Mouse (Mus musculus): Measurements from ENCODE around the gene Slc35f4. TPM values are rescaled to one million over a fixed set of nuclear protein-coding genes. Genes with fewer than 3 reads are reported as not detected.

Gene Slc35f4
- polyA plus RNA-seq, 1 experiment from 2014 or later = 0.18 TPM

DNA sequence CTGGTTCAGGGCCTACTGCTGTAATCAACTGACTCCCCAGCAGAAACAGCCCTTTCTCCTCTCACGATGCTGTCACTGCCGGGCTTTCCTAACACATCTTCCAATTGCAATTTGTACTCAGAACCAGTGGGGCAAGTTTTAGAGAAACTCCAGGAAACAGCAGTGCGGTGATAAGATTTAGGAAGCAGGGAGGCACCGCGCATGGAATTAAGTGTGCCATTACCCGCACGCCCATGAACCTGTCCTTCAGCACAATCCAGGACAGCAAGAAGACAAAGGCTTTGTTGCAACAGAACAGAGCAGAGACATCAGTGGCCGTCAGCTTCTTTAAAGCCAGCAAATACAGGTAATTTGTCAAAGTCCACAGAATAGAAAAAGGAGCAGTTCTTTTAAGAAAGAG is 212.5 kb downstream of the Slc35f4 start:
- no peak for DNase-seq (ENCODE audit: low spot score)
- no peaks in the 10 kb centered on the region for H3K9me3 ChIP-seq (ENCODE audit: control insufficient read depth, low read length)

DNA sequence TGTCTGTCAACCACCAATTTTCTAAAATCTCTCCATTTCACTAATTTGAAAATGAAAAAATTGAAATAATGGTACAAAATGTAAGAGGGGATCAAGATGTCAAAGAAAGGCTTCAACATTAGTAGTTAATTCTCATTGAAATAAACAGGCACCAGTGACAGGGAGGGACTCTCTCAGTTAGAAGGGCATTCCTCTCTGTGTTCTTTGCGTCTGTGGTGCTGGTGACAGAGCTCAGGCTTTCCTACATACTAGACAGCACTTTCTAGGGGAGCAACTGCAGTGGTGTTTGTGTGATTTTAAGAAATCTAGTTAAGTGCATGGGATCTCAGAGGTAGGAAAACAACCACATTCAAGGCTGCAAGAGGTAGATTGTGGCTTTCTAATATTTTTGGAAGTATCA is 214.3 kb downstream of the Slc35f4 start:
- no peak overlapping the region for H3K27ac ChIP-seq (replicated peaks)
- no peak for ATAC-seq (ENCODE audit: low FRiP score, low TSS enrichment)
- WGBS = 50% methylated on average over 1 of the region's 1 CpGs
- no peaks in the 10 kb centered on the region for H3K9me3 ChIP-seq (ENCODE audit: control insufficient read depth, low read length)
- H3K36me3 ChIP-seq (ENCODE audit: control insufficient read depth, insufficient read depth, low read length) = no peaks in the 10 kb centered on the region
- no peak overlapping the region for H3K9ac ChIP-seq (ENCODE audit: low read length)
- no peak for DNase-seq (ENCODE audit: low spot score)
- TF ChIP-seq CTCF (IDR thresholded peaks at IDR 0.05; ENCODE audit: low read depth) (no peak), EP300 (optimal IDR thresholded peaks at IDR 0.05) (no peak)
- no peak overlapping the region for H3K4me3 ChIP-seq (ENCODE audit: low read depth, low read length)
- H3K4me1 ChIP-seq (replicated peaks; ENCODE audit: control insufficient read depth, insufficient read depth) = no peaks in the 10 kb centered on the region
- no peaks in the 10 kb centered on the region for H3K27me3 ChIP-seq (ENCODE audit: control insufficient read depth, insufficient read depth, low read length)
- H3K4me2 ChIP-seq (replicated peaks; ENCODE audit: low read depth) = no peak overlapping the region

More for the DNA sequence above, 212.5 kb downstream of the Slc35f4 start:
- no peak overlapping the region for H3K27ac ChIP-seq (replicated peaks)
- 52% methylated on average over 8 of the region's 8 CpGs for whole genome bisulfite sequencing
- H3K27me3 ChIP-seq (ENCODE audit: control insufficient read depth, insufficient read depth, low read length) = no peaks in the 10 kb centered on the region
- ATAC-seq (ENCODE audit: low FRiP score, low TSS enrichment) = no peak
- no peak overlapping the region for H3K4me3 ChIP-seq (ENCODE audit: low read depth, low read length)
- H3K36me3 ChIP-seq (ENCODE audit: control insufficient read depth, insufficient read depth, low read length) = no peaks in the 10 kb centered on the region
- H3K4me1 ChIP-seq (replicated peaks; ENCODE audit: control insufficient read depth, insufficient read depth) = no peaks in the 10 kb centered on the region
- no peak for TF ChIP-seq EP300 (optimal IDR thresholded peaks at IDR 0.05)
- no peak for TF ChIP-seq CTCF (IDR thresholded peaks at IDR 0.05; ENCODE audit: low read depth)
- no peak overlapping the region for H3K9ac ChIP-seq (ENCODE audit: low read length)
- H3K4me2 ChIP-seq (replicated peaks; ENCODE audit: low read depth) = no peak overlapping the region

DNA sequence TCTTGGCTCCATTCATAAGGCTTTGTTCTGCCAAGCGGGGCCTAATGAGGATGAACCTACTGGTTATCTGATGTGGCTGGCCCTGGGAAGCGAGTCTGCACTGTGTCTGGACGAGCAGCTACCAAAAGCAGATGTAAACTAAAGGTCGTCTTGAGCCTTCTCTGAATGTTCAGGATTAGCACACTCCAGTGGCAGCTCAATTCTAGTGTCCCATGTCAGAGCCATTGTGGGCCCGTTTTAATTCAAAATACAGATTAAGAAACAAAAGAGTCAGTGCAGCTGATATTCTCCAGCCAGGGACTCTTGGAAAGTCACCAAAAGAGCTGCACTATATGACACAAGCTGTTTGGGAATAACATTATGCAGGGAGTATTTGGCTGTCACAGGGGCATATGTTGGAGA is 214.8 kb downstream of the Slc35f4 start:
- 43% methylated on average over 5 of the region's 5 CpGs for WGBS
- no peaks in the 10 kb centered on the region for H3K27me3 ChIP-seq (ENCODE audit: control insufficient read depth, insufficient read depth, low read length)
- no peak overlapping the region for H3K27ac ChIP-seq (replicated peaks)
- no peak overlapping the region for H3K4me2 ChIP-seq (replicated peaks; ENCODE audit: low read depth)
- no peaks in the 10 kb centered on the region for H3K4me1 ChIP-seq (replicated peaks; ENCODE audit: control insufficient read depth, insufficient read depth)
- ATAC-seq (ENCODE audit: low FRiP score, low TSS enrichment) = no peak
- H3K9ac ChIP-seq (ENCODE audit: low read length) = no peak overlapping the region
- DNase-seq (ENCODE audit: low spot score) = no peak
- no peaks in the 10 kb centered on the region for H3K9me3 ChIP-seq (ENCODE audit: control insufficient read depth, low read length)
- H3K36me3 ChIP-seq (ENCODE audit: control insufficient read depth, insufficient read depth, low read length) = no peaks in the 10 kb centered on the region
- no peak for TF ChIP-seq CTCF (IDR thresholded peaks at IDR 0.05; ENCODE audit: low read depth)
- TF ChIP-seq EP300 (optimal IDR thresholded peaks at IDR 0.05) = no peak
- no peak overlapping the region for H3K4me3 ChIP-seq (ENCODE audit: low read depth, low read length)

DNA sequence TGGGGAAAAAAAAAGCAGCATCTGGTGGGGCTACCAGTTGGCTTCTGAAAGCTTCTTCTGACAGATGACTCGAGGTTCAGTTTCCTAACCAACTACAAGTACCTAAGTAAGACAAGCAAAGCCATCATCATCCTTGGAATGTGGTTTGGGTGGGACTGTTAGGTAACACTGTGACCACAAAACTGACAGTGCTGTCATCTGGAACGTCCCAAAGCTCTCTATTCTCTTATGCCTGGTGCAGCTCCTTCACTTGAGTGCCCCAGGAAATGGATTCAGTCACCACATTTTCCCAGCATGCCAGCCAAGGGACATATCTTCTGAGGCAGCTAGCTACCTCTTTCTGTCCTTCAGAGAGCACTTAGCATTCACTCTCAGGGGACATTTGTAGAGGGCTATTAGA is 216.2 kb downstream of the Slc35f4 start:
- no peaks in the 10 kb centered on the region for H3K27me3 ChIP-seq (ENCODE audit: control insufficient read depth, insufficient read depth, low read length)
- no peak overlapping the region for H3K4me2 ChIP-seq (replicated peaks; ENCODE audit: low read depth)
- H3K9me3 ChIP-seq (ENCODE audit: control insufficient read depth, low read length) = no peaks in the 10 kb centered on the region
- no peak overlapping the region for H3K9ac ChIP-seq (ENCODE audit: low read length)
- WGBS = 69% methylated on average over 2 of the region's 2 CpGs
- ATAC-seq (ENCODE audit: low FRiP score, low TSS enrichment) = no peak
- H3K27ac ChIP-seq (replicated peaks) = no peak overlapping the region
- H3K36me3 ChIP-seq (ENCODE audit: control insufficient read depth, insufficient read depth, low read length) = no peaks in the 10 kb centered on the region
- DNase-seq (ENCODE audit: low spot score) = no peak
- TF ChIP-seq EP300 (optimal IDR thresholded peaks at IDR 0.05) = no peak
- no peak for TF ChIP-seq CTCF (IDR thresholded peaks at IDR 0.05; ENCODE audit: low read depth)
- H3K4me3 ChIP-seq (ENCODE audit: low read depth, low read length) = no peak overlapping the region
- no peaks in the 10 kb centered on the region for H3K4me1 ChIP-seq (replicated peaks; ENCODE audit: control insufficient read depth, insufficient read depth)

DNA sequence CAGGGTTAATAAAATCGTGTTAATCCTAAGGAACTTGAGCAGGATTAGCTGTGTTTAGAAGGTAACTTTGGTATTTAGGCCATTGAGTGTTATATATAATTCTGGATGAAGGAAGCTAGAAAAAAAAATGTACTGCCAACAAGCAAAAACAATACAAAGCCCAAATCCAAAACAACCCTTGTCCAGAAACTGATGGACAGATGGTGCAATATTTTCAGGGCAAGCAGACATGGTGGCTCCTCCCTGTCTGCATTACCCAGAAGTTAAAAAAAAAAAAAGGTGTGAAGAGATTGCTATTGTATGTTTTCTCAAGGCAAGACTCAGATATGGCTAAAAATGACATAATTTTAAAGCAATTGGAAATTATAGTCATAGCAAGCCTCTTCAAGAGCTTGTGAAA is 217.3 kb downstream of the Slc35f4 start:
- Histone ChIP-seq H3K4me3 (ENCODE audit: low read depth, low read length) (no peak overlapping the region), H3K36me3 (ENCODE audit: control insufficient read depth, insufficient read depth, low read length) (no peaks in the 10 kb centered on the region), H3K27ac (replicated peaks) (no peak overlapping the region), H3K9me3 (ENCODE audit: control insufficient read depth, low read length) (no peaks in the 10 kb centered on the region), H3K4me2 (replicated peaks; ENCODE audit: low read depth) (no peak overlapping the region), H3K9ac (ENCODE audit: low read length) (no peak overlapping the region), H3K27me3 (ENCODE audit: control insufficient read depth, insufficient read depth, low read length) (no peaks in the 10 kb centered on the region), H3K4me1 (replicated peaks; ENCODE audit: control insufficient read depth, insufficient read depth) (no peaks in the 10 kb centered on the region)
- ATAC-seq (ENCODE audit: low FRiP score, low TSS enrichment) (no peak), DNase-seq (ENCODE audit: low spot score) (no peak)
- WGBS = 57% methylated on average over 1 of the region's 1 CpGs
- TF ChIP-seq CTCF (IDR thresholded peaks at IDR 0.05; ENCODE audit: low read depth) = no peak
- TF ChIP-seq EP300 (optimal IDR thresholded peaks at IDR 0.05) = no peak

DNA sequence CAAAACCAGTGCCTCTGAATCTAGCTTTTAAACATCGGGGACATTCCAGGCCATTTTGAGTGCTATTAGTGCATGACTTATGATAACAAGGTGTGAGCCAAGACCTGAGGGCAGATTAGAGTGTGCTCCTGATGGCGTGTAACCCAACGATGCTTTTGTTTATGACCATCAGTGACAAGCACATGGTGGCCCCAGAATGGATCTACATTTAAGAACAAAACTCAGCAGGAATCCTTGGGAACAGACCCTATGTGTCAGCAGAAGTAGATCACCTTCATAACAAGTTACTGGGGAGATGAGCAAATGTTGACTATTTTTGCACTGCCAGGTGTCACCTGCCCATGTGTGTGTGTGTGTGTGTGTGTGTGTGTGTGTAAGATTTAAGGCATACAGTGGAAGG is 218.0 kb downstream of the Slc35f4 start:
- H3K4me3 ChIP-seq (ENCODE audit: low read depth, low read length) = no peak overlapping the region
- H3K27ac ChIP-seq (replicated peaks) = no peak overlapping the region
- H3K9ac ChIP-seq (ENCODE audit: low read length) = no peak overlapping the region
- 58% methylated on average over 3 of the region's 3 CpGs for WGBS
- H3K36me3 ChIP-seq (ENCODE audit: control insufficient read depth, insufficient read depth, low read length) = no peaks in the 10 kb centered on the region
- TF ChIP-seq EP300 (optimal IDR thresholded peaks at IDR 0.05) = no peak
- no peak for TF ChIP-seq CTCF (IDR thresholded peaks at IDR 0.05; ENCODE audit: low read depth)
- H3K4me1 ChIP-seq (replicated peaks; ENCODE audit: control insufficient read depth, insufficient read depth) = no peaks in the 10 kb centered on the region
- no peaks in the 10 kb centered on the region for H3K27me3 ChIP-seq (ENCODE audit: control insufficient read depth, insufficient read depth, low read length)
- H3K4me2 ChIP-seq (replicated peaks; ENCODE audit: low read depth) = no peak overlapping the region
- no peaks in the 10 kb centered on the region for H3K9me3 ChIP-seq (ENCODE audit: control insufficient read depth, low read length)
- ATAC-seq (ENCODE audit: low FRiP score, low TSS enrichment) (no peak), DNase-seq (ENCODE audit: low spot score) (no peak)

Data from stomach, postnatal 0 days (tissue).